ENCODE assay signal across 12 mouse cellular contexts in the genomic region with DNA sequence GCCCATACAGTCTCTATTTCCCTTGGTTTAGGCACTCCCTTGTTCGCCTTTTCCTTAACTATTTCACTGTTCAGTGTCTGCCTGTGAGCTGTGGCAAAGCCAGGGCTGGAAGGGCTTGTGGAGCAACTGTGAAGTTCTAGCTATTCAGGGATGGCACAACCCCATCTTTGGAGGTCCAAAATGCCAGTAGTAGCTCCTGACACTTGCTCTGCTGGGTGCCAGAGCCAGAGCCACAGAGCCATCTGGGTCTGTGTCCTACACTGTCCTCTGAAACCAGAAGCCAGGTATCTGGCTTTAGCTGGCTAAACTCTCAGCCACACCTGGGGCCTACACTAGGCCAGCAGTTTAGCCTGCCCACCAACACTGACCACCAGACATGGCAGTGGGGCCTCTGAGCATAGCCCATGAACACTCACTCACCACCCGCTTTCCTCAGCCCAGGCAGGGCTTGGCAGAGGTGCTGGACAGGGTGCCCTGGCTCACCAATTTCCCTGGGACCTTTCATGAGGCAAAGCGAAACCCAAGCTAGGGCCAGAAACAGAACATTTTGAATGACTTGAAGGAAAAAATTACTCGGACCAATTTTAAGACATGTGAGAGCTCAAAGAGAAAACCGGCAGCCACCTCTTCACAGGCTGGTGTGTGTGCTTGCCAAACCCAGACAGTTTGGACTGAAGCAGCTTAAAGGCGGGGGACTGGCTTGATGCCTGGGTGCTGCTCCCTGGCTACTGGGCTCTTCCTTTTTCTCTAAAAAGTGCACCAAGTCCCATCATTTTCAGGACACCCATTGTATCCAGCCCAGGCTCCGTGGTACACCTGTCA.
DNase-seq lines count a peak whose midpoint lies in the region; ATAC-seq lines count a peak whose summit lies in the region.
"Had no signal": no experiment of that assay in that cellular context is flagged by ENCODE, and none has a peak within 500 bp of the region (broad histone marks: within the 10 kb centered on the region; RNA-seq: fewer than 3 reads in every experiment).

No protein-coding gene starts in this region.

- peaks cover 10% of the 10 kb centered on the region; the same call in 1 of the 2 replicates for H3K4me1 ChIP-seq in limb, embryonic 15.5 days
- H3K4me1 ChIP-seq in limb, embryonic 10.5 days = peaks cover 2% of the 10 kb centered on the region

- no peak overlapping the region for H3K9ac ChIP-seq in limb, embryonic 15.5 days

- no peaks in the 10 kb centered on the region for H3K9me3 ChIP-seq in limb, embryonic 15.5 days
- H3K9me3 ChIP-seq in limb, embryonic 10.5 days (replicated peaks) = no peaks in the 10 kb centered on the region

- no peak for DNase-seq in limb, embryonic 10.5 days (ENCODE audit: low spot score)
- peak; percentile 64 to 65 for DNase-seq in cerebellum, postnatal 14 days
- DNase-seq in layer of hippocampus, adult 9-11 months = peak; percentile 31
- DNase-seq in right cerebral cortex, postnatal 4 days = peak; percentile 25
- no peak for DNase-seq in MN1 (ENCODE audit: low spot score)
- no peak for DNase-seq in thymus, postnatal 25 days
- no peak for DNase-seq in urinary bladder, adult 2 months (ENCODE audit: low spot score)
- DNase-seq: heart, postnatal 4 days; lung, postnatal 36 days had no signal

- H3K36me3 ChIP-seq in limb, embryonic 15.5 days = no peaks in the 10 kb centered on the region
- H3K36me3 ChIP-seq in limb, embryonic 10.5 days = no peaks in the 10 kb centered on the region

- H3K4me3 ChIP-seq in limb, embryonic 15.5 days = no peak overlapping the region
- no peak overlapping the region for H3K4me3 ChIP-seq in limb, embryonic 10.5 days

- H3K4me2 ChIP-seq in limb, embryonic 15.5 days = no peak overlapping the region
- H3K4me2 ChIP-seq: liver, embryonic 11.5 days had no signal

- no peak for ATAC-seq in limb, embryonic 15.5 days (ENCODE audit: insufficient number of reproducible peaks, low FRiP score, low TSS enrichment, low read depth)

- H3K27ac ChIP-seq in limb, embryonic 15.5 days = peak overlapping the region; percentile 59; the same call in 1 of the 2 replicates
- H3K27ac ChIP-seq in limb, embryonic 10.5 days = no peak overlapping the region
- H3K27ac ChIP-seq: kidney, postnatal 0 days had no signal

- WGBS in limb, embryonic 15.5 days = 68% methylated on average over 7 of the region's 7 CpGs
- WGBS in limb, embryonic 10.5 days = 87% methylated on average over 7 of the region's 7 CpGs

- H3K27me3 ChIP-seq in limb, embryonic 15.5 days = no peaks in the 10 kb centered on the region
- H3K27me3 ChIP-seq in limb, embryonic 10.5 days (ENCODE audit: low read depth, poor library complexity, severe bottlenecking) = peaks cover 27% of the 10 kb centered on the region

Comparison
In these comparisons a context has a peak if more than half of its experiments do, and no peak if none do; other contexts are left out.
1. DNase-seq: peak in cerebellum, postnatal 14 days (2 of 2), layer of hippocampus, adult 9-11 months (single experiment) and right cerebral cortex, postnatal 4 days (single experiment); none in limb, embryonic 10.5 days (single experiment), MN1 (single experiment), thymus, postnatal 25 days (single experiment) and urinary bladder, adult 2 months (single experiment).